Mouse (Mus musculus): ENCODE data around the gene Ggta1. TPM values are rescaled to one million over a fixed set of nuclear protein-coding genes. Genes with fewer than 3 reads are reported as not detected.
A peak's percentile ranks its signal among the peaks of the same experiment; 100 is the strongest.

Ggta1 gene
- total RNA-seq, 1 experiment, result 36.5 TPM

- in situ Hi-C loops (cut with MboI; ENCODE audit: low sequenced_read_pairs in 2 of 2, unreplicated experiment in 2 of 2), result no loop called here
- Histone ChIP-seq H3K36me3 (ENCODE audit: control insufficient read depth, insufficient read depth, low read length, poor library complexity, severe bottlenecking) (no peaks in the 10 kb centered on the region), H3K4me3 (ENCODE audit: insufficient read depth in 1 of 2, low read depth in 1 of 2, low read length in 2 of 2, poor library complexity in 1 of 2, severe bottlenecking in 1 of 2) (no peak overlapping the region), H3K9me3 (ENCODE audit: control insufficient read depth, insufficient read depth, low read depth, low read length) (no peaks in the 10 kb centered on the region), H3K27ac (ENCODE audit: insufficient read depth, low read depth, low read length, poor library complexity, severe bottlenecking) (no peak overlapping the region), H3K4me1 (ENCODE audit: control insufficient read depth in 2 of 2, insufficient read depth in 2 of 2, low read length in 2 of 2, poor library complexity in 1 of 2) (peaks cover 8 to 17% of the 10 kb centered on the region in 2 experiments; a peak in 3 of 4 replicates), H3K9ac (ENCODE audit: insufficient read depth, low read depth, low read length, poor library complexity, severe bottlenecking) (no peak overlapping the region)
- TF ChIP-seq HCFC1 (IDR thresholded peaks at IDR 0.05; ENCODE audit: borderline replicate concordance, insufficient read depth, low read length) (no peak), ZNF384 (IDR thresholded peaks at IDR 0.05; ENCODE audit: low read depth, low read length) (no peak), ZC3H11A (IDR thresholded peaks at IDR 0.05; ENCODE audit: borderline replicate concordance, low read depth, low read length) (no peak), CHD2 (IDR thresholded peaks at IDR 0.05; ENCODE audit: low read depth, low read length) (no peak), MAFK (IDR thresholded peaks at IDR 0.05; ENCODE audit: insufficient read depth, low read depth, low read length) (no peak)
- no peak for DNase-seq (ENCODE audit: low read depth, low spot score)
Measured at GRCm38 (mm10) chr2:35449687-35450622, 13.1 kb downstream of the Ggta1 start.

- peaks cover 13 to 20% of the 10 kb centered on the region in 2 experiments for H3K4me1 ChIP-seq (ENCODE audit: control insufficient read depth in 2 of 2, insufficient read depth in 2 of 2, low read length in 2 of 2, poor library complexity in 1 of 2)
Measured at GRCm38 (mm10) chr2:35448914-35449670, 13.9 kb downstream of the Ggta1 start.

GRCm38 (mm10) chr2:35448215-35448913 is 14.7 kb downstream of the Ggta1 start:
- no peak overlapping the region for H3K27ac ChIP-seq (ENCODE audit: insufficient read depth, low read depth, low read length, poor library complexity, severe bottlenecking)
- no peak overlapping the region for H3K4me3 ChIP-seq (ENCODE audit: insufficient read depth in 1 of 2, low read depth in 1 of 2, low read length in 2 of 2, poor library complexity in 1 of 2, severe bottlenecking in 1 of 2)
- no peaks in the 10 kb centered on the region for H3K36me3 ChIP-seq (ENCODE audit: control insufficient read depth, insufficient read depth, low read length, poor library complexity, severe bottlenecking)
- peaks cover 13 to 22% of the 10 kb centered on the region in 2 experiments for H3K4me1 ChIP-seq (ENCODE audit: control insufficient read depth in 2 of 2, insufficient read depth in 2 of 2, low read length in 2 of 2, poor library complexity in 1 of 2)
- no peak for DNase-seq (ENCODE audit: low read depth, low spot score)
- no peak for TF ChIP-seq ZNF384 (IDR thresholded peaks at IDR 0.05; ENCODE audit: low read depth, low read length)
- no peak for TF ChIP-seq CHD2 (IDR thresholded peaks at IDR 0.05; ENCODE audit: low read depth, low read length)
- no peak for TF ChIP-seq MAFK (IDR thresholded peaks at IDR 0.05; ENCODE audit: insufficient read depth, low read depth, low read length)
- TF ChIP-seq ZC3H11A (IDR thresholded peaks at IDR 0.05; ENCODE audit: borderline replicate concordance, low read depth, low read length), result no peak
- TF ChIP-seq HCFC1 (IDR thresholded peaks at IDR 0.05; ENCODE audit: borderline replicate concordance, insufficient read depth, low read length), result no peak
- in situ Hi-C loops (cut with MboI; ENCODE audit: low sequenced_read_pairs in 2 of 2, unreplicated experiment in 2 of 2), result no loop called here
- no peaks in the 10 kb centered on the region for H3K9me3 ChIP-seq (ENCODE audit: control insufficient read depth, insufficient read depth, low read depth, low read length)
- no peak overlapping the region for H3K9ac ChIP-seq (ENCODE audit: insufficient read depth, low read depth, low read length, poor library complexity, severe bottlenecking)

More at GRCm38 (mm10) chr2:35448914-35449670, 13.9 kb downstream of the Ggta1 start:
- Histone ChIP-seq H3K36me3 (ENCODE audit: control insufficient read depth, insufficient read depth, low read length, poor library complexity, severe bottlenecking) (no peaks in the 10 kb centered on the region), H3K4me3 (ENCODE audit: insufficient read depth in 1 of 2, low read depth in 1 of 2, low read length in 2 of 2, poor library complexity in 1 of 2, severe bottlenecking in 1 of 2) (no peak overlapping the region), H3K9ac (ENCODE audit: insufficient read depth, low read depth, low read length, poor library complexity, severe bottlenecking) (no peak overlapping the region), H3K9me3 (ENCODE audit: control insufficient read depth, insufficient read depth, low read depth, low read length) (no peaks in the 10 kb centered on the region), H3K27ac (ENCODE audit: insufficient read depth, low read depth, low read length, poor library complexity, severe bottlenecking) (no peak overlapping the region)
- no peak for TF ChIP-seq ZC3H11A (IDR thresholded peaks at IDR 0.05; ENCODE audit: borderline replicate concordance, low read depth, low read length)
- TF ChIP-seq MAFK (IDR thresholded peaks at IDR 0.05; ENCODE audit: insufficient read depth, low read depth, low read length), result no peak
- no peak for TF ChIP-seq CHD2 (IDR thresholded peaks at IDR 0.05; ENCODE audit: low read depth, low read length)
- TF ChIP-seq ZNF384 (IDR thresholded peaks at IDR 0.05; ENCODE audit: low read depth, low read length), result no peak
- TF ChIP-seq HCFC1 (IDR thresholded peaks at IDR 0.05; ENCODE audit: borderline replicate concordance, insufficient read depth, low read length), result no peak
- DNase-seq (ENCODE audit: low read depth, low spot score), result no peak
- in situ Hi-C loops (cut with MboI; ENCODE audit: low sequenced_read_pairs in 2 of 2, unreplicated experiment in 2 of 2), result no loop called here

GRCm38 (mm10) chr2:35447453-35447852 is 15.6 kb downstream of the Ggta1 start:
- in situ Hi-C loops (cut with MboI; ENCODE audit: low sequenced_read_pairs in 2 of 2, unreplicated experiment in 2 of 2), result no loop called here
- H3K9ac ChIP-seq (ENCODE audit: insufficient read depth, low read depth, low read length, poor library complexity, severe bottlenecking), result peak overlapping the region; percentile 1; the same call in 1 of the 2 replicates
- peaks cover 13 to 22% of the 10 kb centered on the region in 2 experiments for H3K4me1 ChIP-seq (ENCODE audit: control insufficient read depth in 2 of 2, insufficient read depth in 2 of 2, low read length in 2 of 2, poor library complexity in 1 of 2)
- H3K36me3 ChIP-seq (ENCODE audit: control insufficient read depth, insufficient read depth, low read length, poor library complexity, severe bottlenecking), result no peaks in the 10 kb centered on the region
- DNase-seq (ENCODE audit: low read depth, low spot score), result no peak
- no peak overlapping the region for H3K4me3 ChIP-seq (ENCODE audit: insufficient read depth in 1 of 2, low read depth in 1 of 2, low read length in 2 of 2, poor library complexity in 1 of 2, severe bottlenecking in 1 of 2)
- H3K9me3 ChIP-seq (ENCODE audit: control insufficient read depth, insufficient read depth, low read depth, low read length), result no peaks in the 10 kb centered on the region
- no peak overlapping the region; the same call in 1 of the 2 replicates for H3K27ac ChIP-seq (ENCODE audit: insufficient read depth, low read depth, low read length, poor library complexity, severe bottlenecking)
- TF ChIP-seq ZNF384 (IDR thresholded peaks at IDR 0.05; ENCODE audit: low read depth, low read length) (no peak), CHD2 (IDR thresholded peaks at IDR 0.05; ENCODE audit: low read depth, low read length) (no peak), HCFC1 (IDR thresholded peaks at IDR 0.05; ENCODE audit: borderline replicate concordance, insufficient read depth, low read length) (no peak), MAFK (IDR thresholded peaks at IDR 0.05; ENCODE audit: insufficient read depth, low read depth, low read length) (no peak), ZC3H11A (IDR thresholded peaks at IDR 0.05; ENCODE audit: borderline replicate concordance, low read depth, low read length) (no peak)

Data from ES-E14 (cell line).